Mouse (Mus musculus) T-helper 2 cell (primary cell): ENCODE measurements around the gene Mllt11.
"Not testable (repeated sequence)": the region's sequence is repeated elsewhere in the genome, so short reads cannot be mapped to it uniquely, and the experiment has no call there.

ENCODE experiments used
- in situ Hi-C: fragments of 300-600 bp; cut with MboI, MseI; formaldehyde crosslinking; loops from one replicate; pipeline ENCODE4 v1.15.1; 2025; ENCODE audit warnings: high pct_unique_total_duplicates

Gene Mllt11

DNA sequence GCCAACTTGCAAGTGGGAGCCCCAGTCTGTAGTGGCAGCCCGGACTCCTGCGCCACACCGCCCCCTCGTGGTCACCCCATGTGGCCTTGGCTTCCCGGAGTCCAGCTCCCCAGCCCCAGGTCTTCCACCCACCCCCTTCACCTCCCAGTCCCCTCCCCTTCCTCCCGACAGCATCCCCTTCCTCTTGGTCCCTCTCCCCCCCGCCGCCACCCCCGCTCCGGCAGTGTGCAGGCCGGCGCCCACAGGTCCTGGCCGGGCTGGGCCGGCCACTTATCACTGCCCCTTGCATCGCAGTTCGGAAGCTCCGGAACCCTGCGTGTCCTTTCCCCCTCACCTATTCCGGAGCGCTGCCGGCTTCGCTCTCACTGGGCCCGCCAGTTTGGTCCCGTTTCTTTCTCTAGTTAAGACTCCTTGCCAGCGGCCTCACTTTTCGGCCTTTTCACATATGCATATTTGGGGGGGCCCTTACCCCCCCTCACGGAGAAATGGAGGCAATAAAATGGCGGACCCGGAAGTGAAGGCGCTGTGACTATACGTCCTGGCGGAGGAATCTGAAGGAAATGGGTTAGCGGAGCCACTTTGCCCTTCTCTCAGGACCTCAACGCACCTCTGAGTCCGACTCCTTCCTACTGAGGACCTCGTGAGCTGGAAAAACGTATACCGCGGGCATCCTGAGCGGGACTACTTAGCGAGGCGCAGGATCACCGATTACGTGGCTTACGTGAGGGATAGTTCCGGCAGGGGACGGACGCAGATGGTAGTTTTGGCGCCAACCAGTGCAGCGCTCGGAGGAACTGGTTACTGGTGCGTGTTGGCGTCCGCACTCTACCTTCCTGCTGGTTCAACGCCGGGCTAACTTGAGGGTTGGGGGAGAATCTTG is 14.5 kb downstream of the Mllt11 start, which contains the start of gene Gabpb2:
Gene Gabpb2 (minus strand): TSS at position 662 of the 880 bp plus-strand sequence.
- in situ Hi-C loops: no loop called here

DNA sequence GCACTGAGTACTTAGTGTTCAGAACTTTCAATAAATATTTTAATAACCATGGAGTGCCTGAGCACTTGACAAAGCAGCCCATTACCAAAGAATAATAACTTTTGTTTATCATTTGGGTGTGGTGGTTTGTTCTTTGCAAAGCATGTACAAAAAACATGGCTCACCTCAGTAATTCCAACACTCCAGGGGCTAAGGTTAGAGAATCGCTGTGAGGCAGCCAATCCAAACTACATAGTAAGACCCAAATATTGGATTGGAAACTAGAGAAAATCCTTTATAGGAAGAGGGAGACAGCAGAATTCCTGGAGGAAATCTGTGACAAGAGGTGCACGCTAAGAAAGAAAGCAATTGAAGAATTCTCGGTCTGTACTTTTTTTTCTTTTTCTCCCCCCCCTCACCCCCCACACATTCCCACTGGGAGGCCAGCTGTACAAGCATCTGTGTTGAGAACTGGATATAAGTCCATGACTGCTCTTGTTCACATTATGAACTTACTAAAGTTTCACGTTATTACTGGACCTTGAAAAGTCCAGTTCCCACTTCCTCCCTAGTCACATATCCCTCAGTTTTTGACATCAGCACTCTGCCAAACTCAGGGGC is 15.2 kb downstream of the Mllt11 start:
- in situ Hi-C loops: no loop called here

DNA sequence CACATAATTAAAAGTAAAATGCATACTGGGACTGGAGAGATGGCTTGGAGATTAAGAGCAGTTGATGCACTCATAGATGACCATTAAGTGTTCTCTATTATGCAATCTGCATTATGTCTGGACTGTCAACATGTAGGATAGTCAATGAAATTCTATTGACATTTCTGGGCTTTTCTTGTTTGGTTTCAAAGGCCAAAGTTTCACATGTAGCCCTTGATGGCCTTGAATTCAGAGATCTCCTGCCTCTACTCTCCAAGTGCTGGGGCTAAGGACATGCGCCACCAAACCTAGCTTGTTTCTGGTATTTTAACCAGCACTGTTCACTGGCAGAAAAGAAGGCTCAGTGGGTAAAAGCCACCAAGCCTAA is 18.4 kb downstream of the Mllt11 start:
- in situ Hi-C loops: no loop called here

DNA sequence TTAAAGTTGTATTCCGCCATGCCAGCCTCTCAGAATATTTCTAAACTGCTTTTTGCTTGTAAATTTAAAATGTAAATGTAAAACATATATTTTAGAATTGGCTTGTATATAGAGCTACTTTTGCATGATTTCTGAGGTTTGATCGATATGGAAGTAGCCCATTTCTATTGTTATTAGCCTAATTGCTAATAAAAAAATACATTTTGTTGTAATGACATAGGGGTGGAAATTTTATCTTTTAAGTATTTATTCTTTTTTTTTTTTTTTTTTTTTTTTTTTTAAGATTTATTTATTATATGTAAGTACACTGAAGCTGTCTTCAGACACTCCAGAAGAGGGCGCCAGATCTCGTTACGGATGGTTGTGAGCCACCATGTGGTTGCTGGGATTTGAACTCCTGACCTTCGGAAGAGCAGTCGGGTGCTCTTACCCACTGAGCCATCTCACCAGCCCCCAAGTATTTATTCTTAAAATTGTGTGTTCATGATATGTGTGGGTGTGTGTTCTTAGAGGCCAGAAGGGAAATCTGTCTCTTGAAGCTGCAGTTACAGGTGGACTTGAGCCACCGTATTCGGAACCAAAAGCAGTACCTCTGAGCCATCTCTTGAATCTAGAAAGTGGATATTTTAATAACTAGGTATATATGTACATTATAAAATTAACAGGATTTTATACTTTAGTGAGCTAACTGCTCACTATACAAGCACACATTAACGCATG is 18.9 kb downstream of the Mllt11 start:
- in situ Hi-C loops: not testable (repeated sequence)

DNA sequence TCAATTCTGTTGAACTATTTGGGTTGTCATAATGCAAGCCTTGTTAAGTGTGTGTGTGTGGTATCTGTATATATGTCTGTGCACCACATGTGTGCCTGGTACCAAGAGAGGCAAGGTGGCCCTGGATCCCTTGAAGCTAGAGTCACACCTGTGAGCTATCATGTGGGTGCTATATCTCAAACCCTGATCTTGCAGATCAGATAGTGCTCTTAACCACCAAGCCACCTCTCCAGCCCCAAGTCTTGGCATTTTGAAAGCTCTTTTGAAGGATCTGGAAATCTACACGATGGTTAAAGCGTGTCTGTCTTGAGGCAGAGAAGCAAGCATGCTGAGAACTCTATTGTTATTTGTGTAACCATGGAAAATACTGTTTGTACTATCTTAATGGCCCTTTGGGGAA is 21.4 kb downstream of the Mllt11 start:
- in situ Hi-C loops: no loop called here

DNA sequence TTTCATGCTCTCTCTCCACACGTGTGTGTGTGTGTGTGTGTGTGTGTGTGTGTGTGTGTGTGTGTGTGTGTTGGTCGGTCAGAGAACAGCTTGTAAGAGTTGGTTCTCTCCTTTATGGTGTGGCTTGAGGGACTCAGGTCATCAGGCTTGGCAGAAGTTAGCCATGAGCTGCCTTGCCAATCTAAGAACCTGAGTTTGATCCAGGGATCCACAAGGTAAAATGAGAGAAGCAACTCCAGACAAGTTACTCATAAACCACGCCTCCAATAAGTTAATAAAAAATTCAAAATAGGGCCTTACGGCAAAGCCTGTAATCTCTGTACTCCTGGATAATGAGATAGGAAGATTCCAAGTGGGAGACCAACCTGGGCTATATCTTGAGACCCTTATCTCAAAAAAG is 23.7 kb downstream of the Mllt11 start:
- in situ Hi-C loops: loop anchor here (10.0 kb wide), 1 partner anchor 683 kb away; no protein-coding TSS in a partner anchor

DNA sequence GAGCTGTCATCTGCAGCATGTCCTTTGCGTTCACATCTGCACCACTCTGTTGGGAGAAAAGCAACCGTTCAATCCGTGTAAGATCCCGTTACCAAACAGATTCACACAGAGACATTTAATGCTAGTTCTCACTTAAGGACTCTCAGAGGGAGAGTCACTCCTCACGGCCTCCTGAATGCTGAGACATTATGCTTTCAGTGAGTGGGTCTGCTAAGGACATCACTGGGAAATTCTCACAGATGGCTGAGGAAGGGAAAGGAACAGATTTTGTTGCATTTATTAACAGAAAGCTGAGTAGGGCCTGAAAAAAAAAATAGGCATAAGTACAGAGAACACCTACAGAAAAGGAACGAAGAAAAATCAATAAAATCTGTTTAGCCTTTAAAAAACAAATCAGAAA is 28.1 kb downstream of the Mllt11 start:
- in situ Hi-C loops: loop anchor here (10.0 kb wide), 1 partner anchor 679 kb away; no protein-coding TSS in a partner anchor

DNA sequence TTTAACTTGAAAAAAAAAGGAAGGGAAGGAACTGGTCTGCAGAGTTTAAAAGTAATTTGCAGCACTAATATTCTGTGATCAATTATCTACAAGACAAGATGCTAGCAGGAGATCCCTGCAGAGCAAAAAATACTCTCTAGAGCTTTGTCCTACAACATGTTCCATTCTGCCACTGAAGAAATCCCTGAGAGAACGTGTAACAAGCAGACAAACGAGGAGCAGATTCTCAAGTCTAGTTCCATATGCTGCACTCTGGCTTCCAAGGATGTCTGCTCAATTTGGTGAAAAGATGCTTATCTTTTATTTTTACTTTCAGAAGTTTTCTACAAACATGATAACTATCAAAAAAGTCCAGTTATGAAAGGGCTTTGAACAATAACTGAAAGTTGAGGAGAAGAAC is 31.4 kb downstream of the Mllt11 start:
- in situ Hi-C loops: loop anchor here (10.0 kb wide), 1 partner anchor 676 kb away; no protein-coding TSS in a partner anchor

DNA sequence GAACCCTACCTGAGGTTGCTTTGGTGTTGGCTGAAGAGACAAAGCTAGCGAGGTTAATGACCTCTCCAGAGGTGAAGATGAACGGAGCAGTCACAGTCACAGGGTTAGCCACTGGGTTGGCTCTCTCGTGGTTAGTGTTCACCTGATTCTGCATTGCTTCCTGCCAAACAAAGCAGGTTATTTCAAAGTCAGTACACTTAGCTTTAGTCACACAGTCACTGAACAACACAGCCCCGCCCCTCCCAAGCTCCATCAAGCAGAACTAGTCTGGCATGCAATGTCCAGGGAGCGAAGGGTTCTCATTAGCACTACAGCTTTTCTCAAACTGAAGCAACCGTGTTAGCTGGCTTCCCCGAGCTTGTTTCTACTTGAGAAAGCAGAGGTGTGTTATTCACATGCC is 31.8 kb downstream of the Mllt11 start:
- in situ Hi-C loops: loop anchor here (10.0 kb wide), 1 partner anchor 675 kb away; no protein-coding TSS in a partner anchor

DNA sequence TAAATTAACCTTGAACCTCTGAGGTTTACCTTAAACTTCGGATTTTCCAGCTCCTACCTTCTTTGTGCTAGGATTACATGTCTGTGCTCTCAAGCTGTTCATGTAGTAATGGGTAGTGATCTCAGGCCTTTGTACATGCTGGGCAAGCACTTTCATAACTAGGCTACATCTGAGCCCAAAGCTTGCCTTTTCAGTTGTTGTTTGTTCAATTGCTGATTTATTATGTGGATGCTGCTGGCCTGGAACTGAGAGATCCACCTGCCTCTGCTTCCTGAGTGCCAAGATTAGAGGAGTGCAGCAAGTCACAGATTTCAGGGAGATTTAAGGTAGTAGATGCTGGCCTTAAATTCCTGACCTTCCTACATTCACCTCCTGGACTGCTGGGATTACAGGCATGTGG is 32.9 kb downstream of the Mllt11 start:
- in situ Hi-C loops: loop anchor here (10.0 kb wide), 1 partner anchor 134 kb away; no protein-coding TSS in a partner anchor

DNA sequence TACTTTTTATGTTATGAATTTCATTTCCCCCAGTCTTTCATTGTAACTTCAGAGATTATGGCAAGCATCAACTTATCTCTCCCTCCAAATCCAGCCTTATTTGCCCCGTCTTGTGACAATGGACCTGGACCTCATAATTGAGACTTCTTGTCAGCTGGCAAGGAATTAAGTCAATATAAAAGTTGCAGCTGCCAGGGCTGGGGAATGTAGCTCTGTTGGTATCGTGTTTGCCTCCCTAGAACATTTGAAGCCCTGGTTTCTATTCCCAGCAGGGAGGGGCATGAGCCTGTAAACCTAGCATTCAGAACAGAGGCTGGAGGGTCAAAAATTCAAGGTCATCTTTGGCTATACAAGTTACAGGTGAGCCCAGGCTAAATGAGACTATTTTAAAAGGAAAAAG is 36.2 kb downstream of the Mllt11 start:
- in situ Hi-C loops: loop anchor here (10.0 kb wide), 1 partner anchor 131 kb away; no protein-coding TSS in a partner anchor

DNA sequence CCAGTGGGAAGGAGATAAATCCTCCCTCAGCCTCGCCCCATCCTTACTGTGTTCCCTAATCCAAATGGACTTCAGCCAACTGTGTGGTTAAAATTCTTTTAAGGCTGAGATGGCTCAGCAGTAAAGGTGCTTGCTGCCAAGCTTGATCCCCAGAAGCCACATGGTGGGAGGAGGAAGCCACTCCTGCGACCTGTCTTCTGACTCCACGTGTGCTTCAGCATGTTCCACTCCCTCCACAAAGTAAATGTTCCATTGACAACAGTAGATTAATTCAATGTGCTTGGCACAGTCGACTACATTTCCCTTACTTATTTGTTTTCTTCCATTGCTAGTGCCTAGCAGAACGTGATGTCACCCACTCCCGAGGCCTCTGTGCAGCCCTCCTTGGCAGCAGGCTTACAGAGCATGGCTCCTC is 37.2 kb downstream of the Mllt11 start:
- in situ Hi-C loops: loop anchor here (10.0 kb wide), 1 partner anchor 130 kb away; no protein-coding TSS in a partner anchor

DNA sequence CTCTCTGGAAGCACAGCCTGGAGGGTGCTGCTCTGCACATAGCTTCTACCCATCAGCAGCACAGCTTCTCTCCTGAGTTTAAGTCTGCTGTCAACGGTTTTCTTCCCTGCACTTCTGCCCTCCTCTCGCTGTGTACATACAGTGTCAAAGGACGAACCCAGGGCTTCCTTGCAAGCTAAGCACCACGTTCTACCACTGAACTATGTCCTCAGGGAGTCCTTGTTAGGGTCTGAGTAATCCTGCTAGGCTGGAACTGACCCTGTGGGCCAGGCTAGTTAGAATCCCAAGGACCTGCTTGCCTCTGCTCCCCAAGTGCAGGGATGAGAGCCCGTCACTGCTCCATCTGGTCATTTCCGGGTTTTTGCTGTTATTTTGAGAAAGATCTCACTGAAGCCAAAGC is 45.1 kb downstream of the Mllt11 start:
- in situ Hi-C loops: no loop called here

DNA sequence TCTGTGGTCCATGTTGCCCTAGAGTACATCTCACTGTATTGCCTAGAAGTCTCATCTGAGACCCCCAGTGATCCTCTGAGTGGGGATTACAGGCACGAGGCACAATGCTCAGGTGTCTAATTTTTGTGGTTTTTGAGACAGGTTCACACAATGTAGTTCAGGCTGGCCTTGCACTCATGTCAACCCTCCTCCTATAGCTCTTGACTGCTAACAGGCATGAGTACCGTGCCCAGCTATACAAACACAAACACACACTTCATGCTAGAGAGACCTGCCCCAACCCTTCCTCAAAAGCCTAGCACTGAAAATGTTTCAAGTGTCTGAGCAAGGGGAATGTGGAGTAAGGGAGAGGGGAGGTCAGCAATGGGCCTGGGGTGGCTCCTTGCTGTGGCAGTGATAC is 45.9 kb downstream of the Mllt11 start:
- in situ Hi-C loops: no loop called here

DNA sequence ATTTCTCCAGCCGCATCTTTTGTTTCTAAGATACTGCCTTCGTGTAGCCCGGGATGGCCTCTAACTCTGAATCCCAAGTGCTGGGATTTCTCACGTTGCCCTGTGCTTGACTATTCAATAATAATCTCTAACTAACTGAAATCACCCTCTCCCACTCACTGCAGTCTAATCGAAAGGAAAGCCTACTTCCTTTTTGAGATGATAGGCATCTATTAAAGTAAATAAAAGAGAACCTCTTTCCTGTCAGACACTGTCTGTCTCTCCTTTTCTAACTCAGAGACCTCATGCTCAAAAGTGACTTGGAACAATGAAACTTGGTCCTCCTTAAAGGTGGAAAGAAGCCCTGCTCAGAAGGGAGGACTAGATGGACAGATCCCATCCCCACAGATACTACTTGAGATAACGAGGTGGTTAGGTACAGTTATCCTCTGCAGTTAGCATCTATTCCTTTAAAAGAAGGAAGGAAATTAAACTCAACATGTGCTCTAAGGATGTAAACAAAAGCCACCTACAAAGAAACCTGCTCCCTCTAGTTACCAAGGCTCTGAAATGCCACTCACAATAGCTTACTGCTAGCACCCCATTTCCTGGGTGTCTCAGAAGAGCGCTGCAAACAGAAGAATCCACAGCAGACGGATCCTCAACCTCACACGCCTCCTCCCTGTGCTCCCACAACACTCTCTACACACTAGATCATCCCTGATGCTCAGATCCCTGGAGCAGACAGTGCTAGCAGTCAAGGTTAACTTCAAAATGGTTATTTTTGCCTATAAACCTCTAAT is 47.0 kb downstream of the Mllt11 start:
- in situ Hi-C loops: no loop called here

DNA sequence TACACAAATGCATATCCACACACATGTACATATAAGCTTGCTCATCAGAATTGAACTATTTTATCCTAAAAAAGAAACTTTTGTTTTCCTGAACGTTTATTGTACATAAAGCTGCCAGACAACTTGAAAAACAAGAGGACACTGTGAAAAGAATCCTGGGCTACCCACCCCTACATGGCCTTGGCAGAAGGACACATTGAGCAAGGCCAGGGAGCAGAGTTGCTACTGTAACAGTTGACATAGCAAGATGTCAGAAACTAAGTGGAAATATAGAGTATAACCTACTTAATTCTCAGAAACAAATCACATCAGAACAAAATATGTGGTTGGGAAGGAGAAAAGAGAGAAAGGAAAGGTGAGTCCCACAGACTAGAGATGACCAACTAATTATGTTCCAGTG is 50.1 kb downstream of the Mllt11 start:
- in situ Hi-C loops: no loop called here

DNA sequence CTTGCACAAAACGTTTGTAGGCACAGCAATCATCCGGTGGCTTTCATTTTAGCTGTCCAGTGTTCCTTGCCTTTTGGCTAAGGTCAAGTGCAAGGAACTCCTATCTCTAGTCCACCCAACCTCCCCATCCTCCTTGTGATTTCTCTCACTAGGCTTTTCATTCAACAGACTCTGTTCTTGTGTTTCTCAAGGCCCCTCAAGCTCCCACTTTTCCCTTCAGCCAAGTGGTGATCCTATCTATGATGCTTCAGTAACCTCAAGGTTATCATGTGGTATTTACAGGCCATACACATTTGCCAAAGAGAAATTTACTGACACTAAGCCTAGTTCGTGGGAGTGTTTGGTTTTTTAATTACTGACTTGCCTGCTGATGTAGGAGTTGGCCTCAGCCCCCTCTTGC is 52.1 kb downstream of the Mllt11 start:
- in situ Hi-C loops: no loop called here

DNA sequence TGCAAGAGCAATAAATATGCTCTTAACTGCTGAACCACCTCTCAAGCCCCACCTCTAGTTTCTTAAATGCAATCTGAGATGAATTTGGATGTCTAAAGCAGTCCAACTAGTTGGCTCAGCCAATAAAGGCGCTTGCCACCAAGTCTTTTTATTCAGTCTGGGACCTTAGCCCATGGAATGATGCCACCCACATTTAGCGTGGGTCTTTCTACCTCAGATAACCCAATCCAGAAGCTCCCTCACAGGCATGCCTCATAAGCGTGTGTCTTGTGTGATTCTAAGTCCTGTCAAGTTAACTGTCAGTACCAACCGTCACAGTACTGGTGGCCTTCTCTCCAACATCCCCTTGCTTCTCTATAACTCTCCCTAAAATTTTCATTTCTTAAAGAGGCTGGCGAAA is 53.0 kb downstream of the Mllt11 start:
- in situ Hi-C loops: no loop called here

DNA sequence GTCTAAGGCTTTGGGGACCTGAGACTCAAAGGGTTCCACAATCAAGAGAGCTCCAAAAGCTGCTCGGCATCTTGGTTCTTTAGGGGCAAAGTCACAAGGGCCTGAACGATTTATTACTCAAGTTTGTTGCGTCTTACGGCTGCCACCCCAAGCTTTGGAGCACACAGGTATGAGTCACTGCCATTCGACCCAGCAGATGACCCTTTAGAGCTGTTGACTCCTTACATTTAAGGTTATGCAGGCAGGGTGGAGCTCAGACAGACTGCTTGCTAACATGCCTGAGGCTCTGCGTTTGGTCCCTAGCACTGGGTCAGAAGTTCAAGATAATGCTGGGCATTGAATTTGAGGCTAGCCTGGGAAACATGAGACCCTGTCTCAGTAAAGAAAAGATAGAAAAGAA is 54.4 kb downstream of the Mllt11 start:
- in situ Hi-C loops: no loop called here

DNA sequence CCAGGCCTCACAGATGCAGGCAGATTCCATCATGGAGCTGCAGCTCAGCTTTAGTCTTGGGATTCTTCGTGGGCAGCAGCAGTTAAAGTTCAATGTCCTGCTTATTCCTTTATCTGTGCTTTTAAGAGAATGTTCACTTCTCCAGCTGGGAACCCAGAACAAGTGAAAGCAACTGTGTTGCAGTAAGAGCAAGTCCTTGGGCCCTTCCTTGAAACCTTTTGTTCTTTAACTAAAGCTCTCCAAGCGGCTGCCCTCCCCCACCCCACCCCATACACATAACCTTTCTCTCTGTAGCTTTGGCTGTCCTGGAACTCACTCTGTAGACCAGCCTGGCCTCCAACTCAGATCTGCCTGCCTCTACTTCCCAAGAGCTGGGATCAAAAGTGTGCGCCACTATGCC is 55.5 kb downstream of the Mllt11 start:
- in situ Hi-C loops: no loop called here

DNA sequence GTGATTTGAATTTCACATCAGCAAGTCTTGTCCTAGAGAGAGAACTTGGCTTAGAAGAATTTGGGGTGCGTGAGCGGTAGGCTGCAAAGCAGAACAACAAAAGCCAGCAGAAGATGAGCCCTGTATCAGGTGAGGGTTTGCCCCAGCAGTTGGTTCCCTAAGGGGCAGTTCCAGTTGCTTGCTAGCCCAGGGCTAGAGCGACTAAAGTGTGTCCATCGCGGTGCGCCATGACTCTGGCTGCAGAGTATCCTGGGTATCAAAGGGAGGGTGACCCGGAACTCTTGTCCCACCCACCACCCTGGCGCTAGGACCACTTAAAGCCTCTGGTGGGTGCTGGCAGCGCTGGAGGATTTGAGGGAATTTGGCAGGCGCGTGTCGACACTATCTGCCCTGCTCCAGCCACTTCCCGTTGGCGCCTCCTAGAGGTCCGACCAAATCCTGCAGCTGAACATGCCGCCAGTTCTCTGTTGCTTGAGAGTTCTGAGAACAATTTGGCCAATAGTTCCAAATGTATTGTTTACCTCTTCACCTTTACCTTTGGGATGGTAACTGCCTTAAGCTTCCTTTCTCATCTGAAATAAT is 57.9 kb downstream of the Mllt11 start:
- in situ Hi-C loops: no loop called here
